ENCODE assay signal across 8 mouse cellular contexts in the genomic region with DNA sequence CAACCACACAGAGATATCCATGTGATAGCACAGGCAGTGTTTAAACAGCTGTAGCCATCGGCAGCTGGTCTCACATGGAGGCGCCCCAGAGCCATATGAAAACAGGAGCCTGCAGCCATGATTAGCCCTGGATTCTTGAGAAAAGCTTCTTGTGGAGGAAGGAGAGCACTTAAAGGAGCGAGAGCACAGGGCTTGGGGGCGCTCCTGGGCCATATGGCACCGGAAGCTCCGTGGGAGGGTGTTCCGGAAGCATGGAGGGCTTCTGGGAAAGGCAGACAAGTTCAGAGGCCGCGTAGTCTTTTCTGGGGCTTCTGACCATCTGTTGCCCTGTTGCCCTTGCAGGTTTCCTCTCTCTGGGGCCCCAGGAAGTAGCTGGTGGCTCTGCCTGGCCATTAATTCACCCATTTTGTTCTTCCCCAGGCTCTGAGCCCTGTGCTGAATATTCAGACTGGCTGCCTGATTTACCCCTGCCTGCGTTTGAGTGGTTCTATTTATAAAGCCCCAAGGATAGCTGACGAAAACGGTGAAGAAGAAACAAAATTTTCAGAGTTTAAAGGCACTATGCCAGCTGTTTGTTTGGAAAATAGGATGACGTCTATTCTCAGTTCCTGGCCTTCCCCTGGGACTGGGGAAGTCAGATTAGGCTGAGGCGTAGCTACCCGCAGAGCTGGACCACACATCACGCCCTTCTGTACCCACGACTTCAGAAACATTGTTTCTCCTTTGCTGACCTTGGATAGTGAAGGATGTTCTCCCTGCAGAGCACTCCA. TPM values are rescaled to one million over a fixed set of nuclear protein-coding genes. Genes with fewer than 3 reads are reported as not detected.
DNase-seq lines count a peak whose midpoint lies in the region; ATAC-seq and TF ChIP-seq lines count a peak whose summit lies in the region.

No protein-coding gene starts in this region.

- 60% methylated on average over 17 of the region's 17 CpGs for WGBS in limb, embryonic 14.5 days

- H3K4me3 ChIP-seq in layer of hippocampus, adult 2 months, result no peak overlapping the region
- no peak overlapping the region for H3K4me3 ChIP-seq in limb, embryonic 14.5 days (replicated peaks; ENCODE audit: low read length)

- no peaks in the 10 kb centered on the region for H3K36me3 ChIP-seq in limb, embryonic 14.5 days (ENCODE audit: control insufficient read depth, insufficient read depth, low read length)

- TF ChIP-seq CTCF in layer of hippocampus, adult 2 months (conservative IDR thresholded peaks at IDR 0.05), result peak; percentile 42

- no peaks in the 10 kb centered on the region for H3K9me3 ChIP-seq in limb, embryonic 14.5 days (ENCODE audit: control insufficient read depth, low read length)

- intact Hi-C loops in heart, postnatal 14 days (cut with DNase I), result loop anchor here (10.0 kb wide), 1 partner anchor 409 kb away; no protein-coding TSS in a partner anchor

- TF ChIP-seq POLR2A in limb, embryonic 14.5 days (IDR thresholded peaks at IDR 0.05; ENCODE audit: borderline replicate concordance, extremely low read depth, insufficient read depth, insufficient read length), result no peak

- H3K4me2 ChIP-seq in limb, embryonic 14.5 days (replicated peaks; ENCODE audit: low read depth, low read length, severe bottlenecking), result no peak overlapping the region

- ATAC-seq in limb, embryonic 14.5 days (ENCODE audit: low FRiP score, low read depth), result no peak

- peak overlapping the region; percentile 74 for H3K27ac ChIP-seq in layer of hippocampus, adult 2 months
- no peak overlapping the region for H3K27ac ChIP-seq in limb, embryonic 14.5 days (replicated peaks; ENCODE audit: low read depth, low read length)

- no peak for DNase-seq in layer of hippocampus, adult 2 months (ENCODE audit: low spot score in 2 of 2)
- DNase-seq in layer of hippocampus, postnatal 10 days (ENCODE audit: low spot score in 2 of 2), result no peak
- peak; percentile 50 for DNase-seq in brain, adult 2 months (ENCODE audit: low read depth, low spot score)
- DNase-seq in heart, postnatal 14 days, result peak; percentile 38 to 51
- DNase-seq in limb, embryonic 14.5 days (ENCODE audit: low spot score), result peak; percentile 15
- peak; percentile 27 for DNase-seq in retina, embryonic 14.5 days (ENCODE audit: low spot score)
- no peak for DNase-seq in spleen, postnatal 14 days (ENCODE audit: low spot score in 2 of 2)
- no peak for DNase-seq in layer of hippocampus, adult 11-12 months (ENCODE audit: low spot score)

- H3K9ac ChIP-seq in limb, embryonic 14.5 days (ENCODE audit: low read depth, low read length, severe bottlenecking), result 0 out of 2 replicates have a peak overlapping the region, but pooled peaks have one; percentile 1

- H3K4me1 ChIP-seq in limb, embryonic 14.5 days (ENCODE audit: control insufficient read depth, insufficient read depth, low read length), result no peaks in the 10 kb centered on the region

- no peaks in the 10 kb centered on the region for H3K27me3 ChIP-seq in limb, embryonic 14.5 days (ENCODE audit: control insufficient read depth, insufficient read depth, low read length)

RNA-seq across cellular contexts. Expression of gene Cops3, which starts 45.8 kb away (rescaled TPM):
- total RNA-seq in layer of hippocampus, adult 2 months (2021), result 10 to 100 TPM; 75.1 to 80.5 TPM
- 10 to 100 TPM; 72.1 to 76.4 TPM for total RNA-seq in layer of hippocampus, postnatal 10 days (2021)
- total RNA-seq in heart, postnatal 14 days (2021), result 10 to 100 TPM; 69.5 to 69.9 TPM
- polyA plus RNA-seq in limb, embryonic 14.5 days (2012; rRNA removed), result 70.6 and 84.2 TPM in 2 replicates
- 192 and 198 TPM in 2 replicates for polyA plus RNA-seq in limb, embryonic 14.5 days (2014; fragmentation: Nextera tagmentation; extraction: Ambion mirVana)

RNA-seq across cellular contexts. Expression of gene Nt5m, which starts 46.2 kb away (rescaled TPM):
- total RNA-seq in layer of hippocampus, adult 2 months (2021), result 10 to 100 TPM; 56.1 to 59.6 TPM
- 10 to 100 TPM; 50.3 to 53.9 TPM for total RNA-seq in layer of hippocampus, postnatal 10 days (2021)
- 10 to 100 TPM; 25.0 to 25.1 TPM for total RNA-seq in heart, postnatal 14 days (2021)
- polyA plus RNA-seq in limb, embryonic 14.5 days (2012; rRNA removed), result 39.7 and 47.3 TPM in 2 replicates
- polyA plus RNA-seq in limb, embryonic 14.5 days (2014; fragmentation: Nextera tagmentation; extraction: Ambion mirVana), result 41.9 and 43.1 TPM in 2 replicates

Comparison
In these comparisons a context has a peak if more than half of its experiments do, and no peak if none do; other contexts are left out.
1. DNase-seq: peak in brain, adult 2 months (single experiment), heart, postnatal 14 days (2 of 2), limb, embryonic 14.5 days (single experiment) and retina, embryonic 14.5 days (single experiment); none in layer of hippocampus, adult 2 months (0 of 2), layer of hippocampus, postnatal 10 days (0 of 2), spleen, postnatal 14 days (0 of 2) and layer of hippocampus, adult 11-12 months (single experiment).